Mouse (Mus musculus) intestine, embryonic 16.5 days (tissue): ENCODE results near the gene Chtf18. TPM values are rescaled to one million over a fixed set of nuclear protein-coding genes. Genes with fewer than 3 reads are reported as not detected.

Experiments used
- ATAC-seq: fragments of 200-750 bp; cut with Nextera tagmentation; 2 replicates; pipeline ENCODE4 v1.8.0; 2017; ENCODE audit warnings: moderate TSS enrichment, moderate library complexity
- H3K27ac ChIP-seq: fragments of 300-500 bp; sonication (generic); 2 replicates; pipeline ENCODE4 v1.5.1; 2014; ENCODE audit warnings: mild to moderate bottlenecking, low read length
- H3K27me3 ChIP-seq: fragments of 300-500 bp; sonication (generic); replicated peaks from 2 replicates; pipeline ENCODE4 v1.6.1; 2014; ENCODE audit warnings: low read length, control low read depth, mixed read lengths; ENCODE audit not compliant: control insufficient read depth, insufficient read depth
- H3K36me3 ChIP-seq: fragments of 300-500 bp; sonication (generic); 2 replicates; pipeline ENCODE4 v1.6.1; 2014; ENCODE audit warnings: low read length, control low read depth; ENCODE audit not compliant: control insufficient read depth, insufficient read depth
- H3K4me1 ChIP-seq: fragments of 300-500 bp; sonication (generic); 2 replicates; pipeline ENCODE4 v1.6.1; 2014; ENCODE audit warnings: low read length, control low read depth, mixed read lengths; ENCODE audit not compliant: control insufficient read depth, insufficient read depth
- H3K4me2 ChIP-seq: fragments of 300-500 bp; sonication (generic); 2 replicates; pipeline ENCODE4 v1.6.1; 2014; ENCODE audit warnings: low read depth, low read length, control low read depth
- H3K4me3 ChIP-seq: fragments of 300-500 bp; sonication (generic); 2 replicates; pipeline ENCODE4 v1.5.1; 2014; ENCODE audit warnings: mild to moderate bottlenecking, low read length
- H3K9ac ChIP-seq: fragments of 300-500 bp; sonication (generic); 2 replicates; pipeline ENCODE4 v1.6.1; 2014; ENCODE audit warnings: low read depth, low read length
- H3K9me3 ChIP-seq: fragments of 300-500 bp; sonication (generic); 2 replicates; pipeline ENCODE4 v1.6.1; 2016; ENCODE audit warnings: low read length, control low read depth; ENCODE audit not compliant: control insufficient read depth
- WGBS: fragments of 180-500 bp; shearing (Covaris S2); extraction: QIAGEN DNeasy Blood & Tissue Kit; methylation state at CpG from one replicate; pipeline ENCODE4 v1.1.7; 2014; 5-methylcytosine and 5-hydroxymethylcytosine counted together
- microRNA-seq: library from miRNA; unstranded; fragments of <30 nt; microRNA quantifications from one replicate; pipeline ENCODE4, GENCODE M21; 2016
- polyA plus RNA-seq: library from polyadenylated mRNA; unstranded; fragments of >200 nt; fragmentation: Nextera tagmentation; extraction: Ambion mirVana; gene quantifications from 2 replicates; pipeline ENCODE4 v1.2.1, GENCODE M21; 2015

The Chtf18 gene
- polyA plus RNA-seq, 1 experiment from 2014 or later: 22.7 TPM

DNA sequence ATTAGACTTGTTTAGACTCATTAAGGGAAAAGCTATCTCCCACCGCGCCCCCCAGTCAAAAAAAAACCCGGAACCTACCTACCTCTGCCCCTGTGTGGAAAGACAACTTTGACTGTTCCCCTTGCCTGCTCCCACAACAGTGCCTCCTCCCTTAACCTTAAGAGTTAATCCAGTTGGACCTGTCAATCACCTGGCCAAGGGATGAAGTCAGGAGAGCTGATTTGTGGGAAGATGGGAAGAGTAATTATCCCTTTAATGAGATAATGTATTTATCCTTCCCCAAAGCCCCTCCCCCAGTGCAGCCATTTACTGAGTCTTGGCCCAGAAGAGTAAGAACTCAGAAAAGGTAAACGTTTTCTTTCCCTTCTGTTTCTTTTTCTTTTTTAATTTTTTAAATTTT, 38.3 kb downstream of the Chtf18 start:
- no peak overlapping the region for H3K9ac ChIP-seq
- no peaks in the 10 kb centered on the region for H3K27me3 ChIP-seq
- no peaks in the 10 kb centered on the region for H3K9me3 ChIP-seq
- H3K4me1 ChIP-seq: no peaks in the 10 kb centered on the region
- H3K4me3 ChIP-seq: no peak overlapping the region
- no peak for ATAC-seq
- H3K4me2 ChIP-seq: no peak overlapping the region
- 83% methylated on average over 4 of the region's 4 CpGs for WGBS
- H3K36me3 ChIP-seq: no peaks in the 10 kb centered on the region
- H3K27ac ChIP-seq: no peak overlapping the region

DNA sequence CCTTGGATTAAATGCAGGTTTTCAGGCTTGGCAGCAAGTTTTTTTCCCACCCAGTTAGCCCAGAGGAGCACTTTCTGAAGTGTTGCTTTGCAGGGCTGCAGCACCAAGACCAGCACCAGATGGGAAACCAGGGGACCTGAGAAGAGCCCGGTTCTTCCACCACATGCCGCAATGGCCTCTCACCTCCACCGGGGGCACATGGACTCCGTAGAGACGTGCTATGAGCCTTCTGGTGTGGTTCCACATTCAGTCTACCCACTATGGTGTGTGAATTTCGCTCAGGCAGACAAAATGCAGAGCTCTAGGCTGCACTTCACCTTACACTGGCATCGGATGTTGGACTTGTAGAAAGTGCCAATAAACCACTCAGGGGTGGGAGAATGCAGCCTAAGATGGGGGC, 40.9 kb downstream of the Chtf18 start:
- no peaks in the 10 kb centered on the region for H3K4me1 ChIP-seq
- H3K9ac ChIP-seq: no peak overlapping the region
- ATAC-seq: no peak
- no peak overlapping the region for H3K27ac ChIP-seq
- no peaks in the 10 kb centered on the region for H3K36me3 ChIP-seq
- 47% methylated on average over 7 of the region's 7 CpGs for WGBS
- no peaks in the 10 kb centered on the region for H3K9me3 ChIP-seq
- no peak overlapping the region for H3K4me2 ChIP-seq
- H3K4me3 ChIP-seq: no peak overlapping the region
- H3K27me3 ChIP-seq: no peaks in the 10 kb centered on the region

DNA sequence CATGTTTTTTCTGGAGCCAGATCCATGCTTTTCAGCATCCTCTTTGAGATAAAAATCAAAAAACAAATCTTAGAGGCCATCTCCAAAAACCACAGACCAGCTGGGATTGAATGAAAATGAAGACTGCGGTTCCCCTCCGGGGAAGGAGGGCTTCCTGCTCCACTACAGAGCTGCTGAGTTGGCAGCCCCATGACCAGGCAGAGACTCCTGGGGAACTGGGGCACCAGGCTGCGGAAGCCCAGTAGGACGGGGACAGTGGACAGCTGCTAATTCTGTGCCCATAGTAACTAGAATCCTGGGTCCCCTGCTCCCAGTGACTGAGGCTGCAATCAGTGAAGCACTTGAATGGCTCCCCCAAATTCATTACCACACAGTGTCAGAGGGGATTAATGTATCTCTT, 45.6 kb downstream of the Chtf18 start:
- H3K36me3 ChIP-seq: no peaks in the 10 kb centered on the region
- no peaks in the 10 kb centered on the region for H3K4me1 ChIP-seq
- H3K4me2 ChIP-seq: no peak overlapping the region
- H3K9ac ChIP-seq: no peak overlapping the region
- no peaks in the 10 kb centered on the region for H3K27me3 ChIP-seq
- H3K4me3 ChIP-seq: no peak overlapping the region
- WGBS: 81% methylated on average over 4 of the region's 4 CpGs
- H3K27ac ChIP-seq: no peak overlapping the region
- no peak for ATAC-seq
- H3K9me3 ChIP-seq: no peaks in the 10 kb centered on the region

DNA sequence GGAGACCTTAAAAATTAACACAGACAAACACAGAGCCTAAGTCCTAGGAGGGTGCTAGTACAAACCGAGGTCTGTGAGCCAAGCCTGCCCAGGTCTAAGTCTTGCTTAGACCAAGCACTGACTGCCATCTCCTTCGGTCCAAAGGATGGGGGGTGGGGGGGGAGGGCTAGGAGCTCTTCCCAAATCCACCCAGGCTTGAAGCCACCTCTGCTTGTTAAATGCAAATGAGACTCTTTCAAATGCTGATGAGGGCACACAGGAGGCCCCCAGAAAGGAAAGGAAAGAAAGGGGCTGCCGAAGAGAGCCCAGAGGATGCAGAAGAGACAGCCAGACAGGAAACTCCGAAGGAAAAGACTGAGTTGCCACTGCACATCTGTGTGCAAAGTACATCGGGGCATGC, 47.4 kb downstream of the Chtf18 start:
- Histone ChIP-seq H3K9ac (no peak overlapping the region), H3K27ac (no peak overlapping the region), H3K36me3 (no peaks in the 10 kb centered on the region), H3K4me1 (no peaks in the 10 kb centered on the region), H3K27me3 (no peaks in the 10 kb centered on the region), H3K4me3 (no peak overlapping the region), H3K4me2 (no peak overlapping the region), H3K9me3 (no peaks in the 10 kb centered on the region)
- WGBS: 26% methylated on average over 5 of the region's 5 CpGs
- no peak for ATAC-seq

DNA sequence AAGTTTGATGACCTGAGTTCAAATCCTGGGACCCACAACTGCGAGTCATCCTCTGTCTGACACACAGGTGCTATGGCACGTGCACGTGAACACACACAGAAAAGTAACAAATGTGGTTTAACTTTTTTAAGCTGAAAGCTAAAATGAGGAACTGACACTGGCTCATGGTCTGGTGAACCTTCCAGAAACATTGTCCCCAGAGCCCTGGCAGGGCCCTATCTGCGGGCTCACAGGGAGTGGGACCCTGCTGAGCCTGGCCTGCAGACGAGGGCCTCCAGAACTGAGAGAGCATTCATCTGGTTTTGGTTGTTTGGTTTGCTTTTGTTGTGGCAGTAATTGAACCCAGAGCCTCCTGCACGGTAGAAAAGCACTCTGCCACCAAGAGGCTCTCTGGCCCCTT, 49.2 kb downstream of the Chtf18 start:
- Histone ChIP-seq H3K4me1 (no peaks in the 10 kb centered on the region), H3K9me3 (no peaks in the 10 kb centered on the region), H3K27ac (no peak overlapping the region), H3K36me3 (no peaks in the 10 kb centered on the region), H3K4me2 (no peak overlapping the region), H3K9ac (no peak overlapping the region), H3K27me3 (no peaks in the 10 kb centered on the region), H3K4me3 (no peak overlapping the region)
- no peak for ATAC-seq
- 70% methylated on average over 6 of the region's 6 CpGs for WGBS

DNA sequence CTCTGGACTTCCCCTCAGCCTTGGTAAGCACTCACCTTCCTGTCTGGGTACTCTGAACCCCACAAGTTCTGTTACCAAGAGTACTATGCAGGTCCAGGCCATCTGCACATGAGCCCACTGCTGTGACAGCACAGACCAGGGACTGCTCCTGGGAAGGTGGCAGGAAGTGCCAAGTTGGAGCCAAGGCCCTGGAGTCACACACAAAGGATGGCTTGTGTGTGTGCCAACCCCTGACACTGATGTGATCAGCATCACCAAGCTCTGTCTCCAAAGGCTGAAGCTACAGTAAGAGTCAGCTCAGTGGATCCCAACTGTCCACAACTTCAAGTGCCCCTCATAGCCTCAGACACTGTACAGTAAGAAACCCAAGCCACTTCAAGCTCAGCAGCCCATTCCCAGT, 54.2 kb downstream of the Chtf18 start:
- ATAC-seq: no peak
- no peaks in the 10 kb centered on the region for H3K36me3 ChIP-seq
- no peaks in the 10 kb centered on the region for H3K4me1 ChIP-seq
- no peak overlapping the region for H3K4me2 ChIP-seq
- no peak overlapping the region for H3K27ac ChIP-seq
- no peak overlapping the region for H3K9ac ChIP-seq
- H3K27me3 ChIP-seq: no peaks in the 10 kb centered on the region
- no peak overlapping the region for H3K4me3 ChIP-seq
- H3K9me3 ChIP-seq: no peaks in the 10 kb centered on the region

Small RNA genes lying within 50 kb of the gene (microRNA-seq; reads per million reads assigned to microRNA genes)
- not detected for gene Gm25083

Other genes with a start within 250 kb of the Chtf18 start
- 0.78 and 1.0 TPM in 2 replicates for gene Sstr5, start 230.1 kb downstream of the Chtf18 start, polyA plus RNA-seq
- gene Sox8, start 156.7 kb downstream of the Chtf18 start, polyA plus RNA-seq: 3.6 and 4.3 TPM in 2 replicates
- gene Lmf1, start 148.3 kb downstream of the Chtf18 start, polyA plus RNA-seq: 39.1 and 40.6 TPM in 2 replicates
- 1.9 TPM in 2 replicates for gene Gng13, start 10.2 kb downstream of the Chtf18 start, polyA plus RNA-seq
- gene Rpusd1, start 251 bp upstream of the Chtf18 start, polyA plus RNA-seq: 15.8 and 19.4 TPM in 2 replicates
- gene Mslnl, start 8.6 kb upstream of the Chtf18 start, polyA plus RNA-seq: 0.05 TPM in 2 replicates
- 27.7 and 33.3 TPM in 2 replicates for gene Msln, start 27.0 kb upstream of the Chtf18 start, polyA plus RNA-seq
- 33.6 and 34.6 TPM in 2 replicates for gene Narfl, start 46.4 kb upstream of the Chtf18 start, polyA plus RNA-seq
- 36.8 and 41.1 TPM in 2 replicates for gene Haghl, start 58.3 kb upstream of the Chtf18 start, polyA plus RNA-seq
- gene Ccdc78, start 59.2 kb upstream of the Chtf18 start, polyA plus RNA-seq: 0.16 and 0.27 TPM in 2 replicates
- gene Fam173a, start 65.5 kb upstream of the Chtf18 start, polyA plus RNA-seq: 111 and 112 TPM in 2 replicates
- not detected in 2 replicates for gene AC134908.4, start 68.2 kb upstream of the Chtf18 start, polyA plus RNA-seq
- 34.6 and 37.0 TPM in 2 replicates for gene Metrn, start 69.7 kb upstream of the Chtf18 start, polyA plus RNA-seq
- 2.2 and 2.4 TPM in 2 replicates for gene Fbxl16, start 81.7 kb upstream of the Chtf18 start, polyA plus RNA-seq
- 23.4 and 25.5 TPM in 2 replicates for gene Wdr24, start 96.2 kb upstream of the Chtf18 start, polyA plus RNA-seq
- 50.1 and 50.9 TPM in 2 replicates for gene Jmjd8, start 101.4 kb upstream of the Chtf18 start, polyA plus RNA-seq
- 303 and 321 TPM in 2 replicates for gene Stub1, start 106.0 kb upstream of the Chtf18 start, polyA plus RNA-seq
- 1.6 and 2.0 TPM in 2 replicates for gene Rhbdl1, start 109.9 kb upstream of the Chtf18 start, polyA plus RNA-seq
- 1.4 and 2.3 TPM in 2 replicates for gene Gm20683, start 114.3 kb upstream of the Chtf18 start, polyA plus RNA-seq
- 21.5 and 23.2 TPM in 2 replicates for gene Rhot2, start 117.4 kb upstream of the Chtf18 start, polyA plus RNA-seq
- gene Wdr90, start 134.1 kb upstream of the Chtf18 start, polyA plus RNA-seq: 11.3 and 11.9 TPM in 2 replicates
- 79.5 and 89.3 TPM in 2 replicates for gene Mcrip2, start 141.3 kb upstream of the Chtf18 start, polyA plus RNA-seq
- gene Mettl26, start 147.7 kb upstream of the Chtf18 start, polyA plus RNA-seq: 61.0 and 66.9 TPM in 2 replicates
- 0.16 and 0.55 TPM in 2 replicates for gene Wfikkn1, start 153.4 kb upstream of the Chtf18 start, polyA plus RNA-seq
- gene Rab40c, start 192.3 kb upstream of the Chtf18 start, polyA plus RNA-seq: 23.2 and 24.3 TPM in 2 replicates
- 57.8 and 59.7 TPM in 2 replicates for gene Pigq, start 217.5 kb upstream of the Chtf18 start, polyA plus RNA-seq
- gene Nhlrc4, start 217.5 kb upstream of the Chtf18 start, polyA plus RNA-seq: 0.73 TPM in 1 of 2 replicates, not detected in the other
- gene A930017K11Rik, start 225.1 kb upstream of the Chtf18 start, polyA plus RNA-seq: 0.21 and 0.22 TPM in 2 replicates